Mouse (Mus musculus) megakaryocyte-erythroid progenitor cell, adult 5-6 weeks (primary cell): ENCODE measurements around the gene Tmem238. TPM values are rescaled to one million over a fixed set of nuclear protein-coding genes. Genes with fewer than 3 reads are reported as not detected.
A peak's percentile ranks its signal among the peaks of the same experiment; 100 is the strongest.
"Not testable (repeated sequence)": the region's sequence is repeated elsewhere in the genome, so short reads cannot be mapped to it uniquely, and the experiment has no call there.

Experiments
- ATAC-seq: replicated peaks from 2 replicates; pipeline ENCODE4 v1.8.0; 2016; ENCODE audit warnings: mild to moderate bottlenecking, inconsistent platforms; ENCODE audit not compliant: severe bottlenecking, poor library complexity, low FRiP score, low TSS enrichment
- total RNA-seq, 2 experiments: library from RNA; stranded (forward) in 1 of 2; stranded (reverse) in 1 of 2; fragments of 200-1000, 215-1000 nt in 1 of 2; fragments of >200 nt in 1 of 2; fragmentation: Nextera tagmentation in 1 of 2; gene quantifications; 2 replicates each; pipeline ENCODE4 v1.2.3; 2014 to 2017

Tmem238 gene
- 15.1 and 17.8 TPM in 2 replicates for total RNA-seq (2014; fragmentation: Nextera tagmentation)
- total RNA-seq (2017), result 21.3 and 26.1 TPM in 2 replicates

- peak; percentile 16; the same call in 1 of the 2 replicates for ATAC-seq
These were observed at the start of gene Tmem238 for GRCm38 (mm10) chr7:4789436-4789935. Gene Tmem238, minus strand, starts transcription at chr7:4789656.

DNA sequence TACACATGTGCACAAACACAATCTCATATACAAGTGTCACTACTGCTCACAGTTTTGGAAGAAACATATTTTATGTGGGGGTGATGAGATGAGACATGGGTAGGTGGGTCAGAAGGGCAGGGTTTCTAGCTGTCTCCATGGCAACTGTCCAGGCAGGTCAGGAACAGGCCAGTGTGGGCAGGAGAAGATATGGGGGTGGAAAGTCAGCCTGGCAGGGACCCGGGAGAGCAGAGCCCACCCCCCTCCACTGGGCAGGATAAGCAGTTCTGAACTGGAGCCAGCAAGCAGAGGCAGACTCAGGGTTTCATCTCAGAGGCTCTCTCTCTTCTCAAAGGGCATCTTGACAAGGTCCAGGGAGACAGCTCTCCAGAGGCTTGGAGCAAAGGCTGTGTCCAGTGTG lies 48.2 kb upstream of the Tmem238 start:
- no peak for ATAC-seq

- ATAC-seq, result peak; percentile 97
These were observed 46.9 kb upstream of the Tmem238 start for GRCm38 (mm10) chr7:4836351-4836792.

GRCm38 (mm10) chr7:4835631-4836327 lies 46.3 kb upstream of the Tmem238 start:
- no peak for ATAC-seq

DNA sequence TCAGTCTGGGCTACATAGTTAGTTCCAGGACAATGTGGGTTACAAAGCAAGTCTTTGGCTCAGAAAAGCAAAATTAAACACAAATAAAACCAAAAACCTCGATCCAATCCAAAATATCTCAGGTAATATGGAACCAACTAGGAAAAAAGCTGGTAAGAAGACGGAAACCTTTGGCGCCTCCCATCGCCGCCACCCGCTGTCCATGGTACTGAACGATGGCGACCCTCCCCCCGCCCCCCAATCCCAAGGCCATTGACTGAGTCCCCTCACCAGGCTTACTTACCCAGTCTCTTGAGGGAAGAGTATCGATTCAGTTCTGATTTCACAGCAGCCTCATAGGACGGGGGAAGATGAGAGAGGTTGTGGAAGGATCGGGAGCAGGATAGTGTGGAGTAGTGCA lies 41.0 kb upstream of the Tmem238 start:
- no peak for ATAC-seq

DNA sequence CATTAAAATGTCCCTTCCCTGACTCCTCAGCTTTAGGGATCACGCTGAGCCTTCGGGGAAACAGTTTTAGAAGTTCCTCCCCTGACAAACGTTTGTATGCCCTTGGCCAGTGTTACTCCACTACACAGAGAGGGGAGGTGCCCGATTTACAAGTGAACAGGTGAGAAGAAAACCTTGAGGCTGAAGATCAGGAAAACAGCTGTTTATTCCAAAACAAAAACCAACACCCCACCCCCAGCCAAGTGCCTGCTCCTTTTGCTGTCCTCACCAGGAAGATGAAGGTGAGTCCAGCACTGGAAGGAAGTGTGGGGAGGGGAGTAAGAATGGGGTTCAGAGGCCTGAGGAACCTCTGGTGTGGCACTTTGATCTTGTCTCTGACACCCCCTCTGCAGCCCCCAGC lies 35.9 kb upstream of the Tmem238 start:
- no peak for ATAC-seq

- ATAC-seq, result no peak
These were observed 32.9 kb upstream of the Tmem238 start for GRCm38 (mm10) chr7:4822162-4822907.

DNA sequence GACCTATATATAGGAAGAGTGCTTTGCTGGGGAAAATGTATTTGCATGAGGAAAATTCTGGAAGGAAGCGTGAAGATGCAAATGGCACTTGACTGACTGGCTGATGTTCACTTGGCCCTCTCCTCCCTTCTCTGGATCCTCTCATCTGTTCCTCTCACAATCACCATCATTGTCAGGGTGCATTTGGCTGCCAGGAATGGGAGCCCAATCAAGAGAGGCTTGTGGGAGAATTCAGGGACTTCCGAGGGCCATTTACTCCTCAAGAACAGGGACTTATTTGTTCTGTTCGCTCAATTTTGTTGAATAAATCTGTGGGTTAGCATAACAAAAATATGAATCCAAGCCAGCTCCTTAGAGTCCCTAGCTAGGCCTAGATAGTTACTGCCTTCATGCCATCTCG lies 32.2 kb upstream of the Tmem238 start:
- no peak for ATAC-seq

DNA sequence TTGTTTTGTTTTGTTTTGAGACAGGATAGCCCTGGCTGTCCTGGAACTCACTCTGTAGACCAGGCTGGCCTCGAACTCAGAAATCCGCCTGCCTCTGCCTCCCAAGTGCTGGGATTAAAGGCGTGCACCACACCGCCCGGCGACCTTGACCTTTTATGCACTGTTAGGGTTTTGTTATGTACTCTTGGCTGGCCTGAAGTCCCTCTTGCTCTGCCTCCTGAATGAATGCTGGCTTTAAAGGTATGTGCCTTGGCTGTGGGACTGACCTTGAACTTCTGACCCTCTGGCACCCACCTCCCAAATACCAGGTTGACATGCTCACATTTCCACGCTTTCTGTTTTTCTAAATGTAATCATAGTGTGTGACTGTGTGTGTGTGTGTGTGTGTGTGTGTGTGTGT lies 31.5 kb upstream of the Tmem238 start:
- ATAC-seq, result not testable (repeated sequence)

DNA sequence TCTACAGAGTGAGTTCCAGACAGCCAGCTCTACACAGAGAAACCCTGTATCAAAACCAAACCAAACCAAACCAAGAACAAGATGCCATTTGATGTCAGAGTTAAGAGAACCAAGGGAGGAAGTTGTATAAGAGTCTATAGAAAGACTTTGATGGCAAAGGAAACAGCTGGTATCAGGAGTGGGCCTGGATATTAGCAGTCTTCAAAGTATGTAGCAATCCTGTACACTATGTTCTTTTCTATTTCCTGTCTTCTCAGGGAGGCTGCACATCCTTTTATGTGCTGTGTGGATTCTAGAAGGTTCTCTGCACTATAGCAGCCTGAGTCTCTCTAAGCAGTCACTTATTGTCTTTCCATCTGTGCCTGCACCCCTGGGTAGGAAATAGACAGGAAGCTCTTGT lies 27.1 kb upstream of the Tmem238 start:
- ATAC-seq, result no peak

- no peak for ATAC-seq
These were observed 23.8 kb upstream of the Tmem238 start for GRCm38 (mm10) chr7:4813105-4813791.

DNA sequence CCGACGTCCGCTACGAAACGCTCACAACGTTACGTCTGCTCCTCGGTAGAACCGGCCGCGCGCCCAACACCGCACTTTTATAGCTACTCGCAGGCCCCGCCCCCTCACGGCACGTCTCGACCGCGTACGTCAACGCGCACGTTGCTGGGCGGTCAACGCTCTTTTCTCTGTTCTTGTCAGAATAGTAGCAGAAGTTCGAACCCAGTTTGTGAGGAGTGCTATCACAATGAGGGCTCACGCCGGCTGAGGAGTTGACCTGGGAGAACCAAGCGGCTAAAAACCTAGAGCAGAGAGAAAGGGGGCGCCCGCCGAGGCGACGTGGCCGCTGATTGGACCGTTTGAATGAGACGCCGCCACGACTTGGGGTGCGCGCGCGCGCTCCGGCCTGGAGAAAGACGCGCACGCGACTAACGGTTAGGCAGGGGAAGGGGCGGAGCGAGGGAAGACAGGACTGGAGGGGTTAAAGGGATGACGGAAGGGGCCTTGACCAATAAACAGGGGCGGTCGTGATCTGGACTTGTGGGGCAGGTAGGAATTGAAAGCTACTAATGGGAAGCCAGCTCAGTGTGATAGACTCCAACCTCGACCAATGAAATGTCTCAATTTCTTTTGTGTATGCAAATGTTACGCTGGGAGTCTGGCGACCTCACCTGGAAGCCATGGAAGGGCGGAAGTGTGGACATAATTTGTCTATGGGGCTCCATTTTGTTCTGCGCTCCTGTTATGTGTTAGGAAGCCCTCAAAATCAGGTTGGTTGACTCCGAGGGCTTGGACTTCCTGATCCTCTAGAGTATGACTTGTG lies 23.0 kb upstream of the Tmem238 start, which contains the start of gene Ube2s:
Gene Ube2s, minus strand, starts transcription at position 288 of the 802 bp plus-strand sequence.
- ATAC-seq, result peak; percentile 96

GRCm38 (mm10) chr7:4811842-4812302 lies 22.4 kb upstream of the Tmem238 start:
- peak; percentile 3; the same call in 1 of the 2 replicates for ATAC-seq

GRCm38 (mm10) chr7:4811131-4811530 lies 21.7 kb upstream of the Tmem238 start:
- not testable (repeated sequence) for ATAC-seq

DNA sequence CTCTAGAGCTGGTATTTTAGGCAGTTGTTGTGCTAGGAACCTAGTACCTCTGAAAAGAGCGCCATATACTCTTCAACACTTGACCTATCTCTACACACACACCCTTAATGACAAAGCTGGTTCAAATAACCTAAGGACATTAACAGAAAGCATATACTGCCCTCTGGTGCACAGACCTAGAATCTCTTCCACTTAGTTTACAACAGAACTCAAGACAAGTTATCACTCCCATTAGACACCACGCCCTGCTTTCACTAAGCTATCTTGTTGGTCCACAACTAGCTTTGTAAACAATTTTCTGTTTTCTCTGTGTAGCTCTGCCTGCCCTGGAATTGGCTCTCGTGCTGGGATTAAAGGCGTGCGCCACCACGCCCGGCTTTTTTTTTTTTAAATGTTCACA lies 17.3 kb upstream of the Tmem238 start:
- peak; percentile 88 for ATAC-seq

- ATAC-seq, result no peak
These were observed 12.8 kb upstream of the Tmem238 start for GRCm38 (mm10) chr7:4802247-4802646.

GRCm38 (mm10) chr7:4795767-4796433 lies 6.4 kb upstream of the Tmem238 start:
- peak; percentile 12; the same call in 1 of the 2 replicates for ATAC-seq

- peak; percentile 16; the same call in 1 of the 2 replicates for ATAC-seq
These were observed 5.2 kb upstream of the Tmem238 start for GRCm38 (mm10) chr7:4794631-4795168.
